Mouse (Mus musculus): Measurements from ENCODE around the gene Gss. TPM values are rescaled to one million over a fixed set of nuclear protein-coding genes. Genes with fewer than 3 reads are reported as not detected.

Gene Gss
- polyA plus RNA-seq, 1 experiment from 2014 or later: 17.0 TPM

- Histone ChIP-seq H3K27me3 (replicated peaks; ENCODE audit: control insufficient read depth, insufficient read depth, low read length) (no peaks in the 10 kb centered on the region), H3K4me2 (ENCODE audit: low read length) (no peak overlapping the region), H3K36me3 (ENCODE audit: control insufficient read depth, insufficient read depth, low read length) (no peaks in the 10 kb centered on the region), H3K9me3 (replicated peaks; ENCODE audit: control insufficient read depth, low read length) (no peaks in the 10 kb centered on the region), H3K4me1 (ENCODE audit: control insufficient read depth, insufficient read depth, low read length) (no peaks in the 10 kb centered on the region), H3K4me3 (ENCODE audit: low read depth, low read length) (no peak overlapping the region), H3K9ac (ENCODE audit: low read length) (no peak overlapping the region), H3K27ac (ENCODE audit: low read depth, low read length) (no peak overlapping the region)
- ATAC-seq (no peak), DNase-seq (ENCODE audit: low spot score) (peak; percentile 33)
- 69% methylated on average over 4 of the region's 4 CpGs for WGBS
These were observed 17.9 kb downstream of the Gss start for GRCm38 (mm10) chr2:155574700-155575099.

- Histone ChIP-seq H3K9me3 (replicated peaks; ENCODE audit: control insufficient read depth, low read length) (no peaks in the 10 kb centered on the region), H3K27ac (ENCODE audit: low read depth, low read length) (no peak overlapping the region), H3K36me3 (ENCODE audit: control insufficient read depth, insufficient read depth, low read length) (no peaks in the 10 kb centered on the region), H3K9ac (ENCODE audit: low read length) (no peak overlapping the region), H3K27me3 (replicated peaks; ENCODE audit: control insufficient read depth, insufficient read depth, low read length) (no peaks in the 10 kb centered on the region), H3K4me1 (ENCODE audit: control insufficient read depth, insufficient read depth, low read length) (no peaks in the 10 kb centered on the region; the same call in 1 of the 2 replicates), H3K4me3 (ENCODE audit: low read depth, low read length) (no peak overlapping the region), H3K4me2 (ENCODE audit: low read length) (no peak overlapping the region)
- WGBS: 83% methylated on average over 7 of the region's 7 CpGs
- ATAC-seq (no peak), DNase-seq (ENCODE audit: low spot score) (peak; percentile 7)
These were observed 18.6 kb downstream of the Gss start for GRCm38 (mm10) chr2:155573996-155574395.

GRCm38 (mm10) chr2:155573001-155573400, 19.6 kb downstream of the Gss start:
- Histone ChIP-seq H3K9ac (ENCODE audit: low read length) (no peak overlapping the region), H3K4me2 (ENCODE audit: low read length) (no peak overlapping the region), H3K9me3 (replicated peaks; ENCODE audit: control insufficient read depth, low read length) (no peaks in the 10 kb centered on the region), H3K27me3 (replicated peaks; ENCODE audit: control insufficient read depth, insufficient read depth, low read length) (no peaks in the 10 kb centered on the region), H3K4me1 (ENCODE audit: control insufficient read depth, insufficient read depth, low read length) (no peaks in the 10 kb centered on the region; the same call in 1 of the 2 replicates), H3K4me3 (ENCODE audit: low read depth, low read length) (no peak overlapping the region), H3K27ac (ENCODE audit: low read depth, low read length) (no peak overlapping the region), H3K36me3 (ENCODE audit: control insufficient read depth, insufficient read depth, low read length) (no peaks in the 10 kb centered on the region)
- ATAC-seq: no peak
- 94% methylated on average over 9 of the region's 9 CpGs for WGBS
- no peak for DNase-seq (ENCODE audit: low spot score)

- no peak overlapping the region for H3K9ac ChIP-seq (ENCODE audit: low read length)
- no peak overlapping the region for H3K4me3 ChIP-seq (ENCODE audit: low read depth, low read length)
- no peaks in the 10 kb centered on the region; the same call in 1 of the 2 replicates for H3K4me1 ChIP-seq (ENCODE audit: control insufficient read depth, insufficient read depth, low read length)
- 5% methylated on average over 3 of the region's 3 CpGs for WGBS
- no peaks in the 10 kb centered on the region for H3K27me3 ChIP-seq (replicated peaks; ENCODE audit: control insufficient read depth, insufficient read depth, low read length)
- no peaks in the 10 kb centered on the region for H3K9me3 ChIP-seq (replicated peaks; ENCODE audit: control insufficient read depth, low read length)
- DNase-seq (ENCODE audit: low spot score): no peak
- H3K4me2 ChIP-seq (ENCODE audit: low read length): no peak overlapping the region
- H3K27ac ChIP-seq (ENCODE audit: low read depth, low read length): no peak overlapping the region
- no peaks in the 10 kb centered on the region for H3K36me3 ChIP-seq (ENCODE audit: control insufficient read depth, insufficient read depth, low read length)
- ATAC-seq: no peak
These were observed 23.3 kb downstream of the Gss start for GRCm38 (mm10) chr2:155569223-155569807.

- no peaks in the 10 kb centered on the region for H3K36me3 ChIP-seq (ENCODE audit: control insufficient read depth, insufficient read depth, low read length)
- DNase-seq (ENCODE audit: low spot score) (no peak), ATAC-seq (no peak)
- H3K9ac ChIP-seq (ENCODE audit: low read length): no peak overlapping the region
- no peaks in the 10 kb centered on the region for H3K9me3 ChIP-seq (replicated peaks; ENCODE audit: control insufficient read depth, low read length)
- no peaks in the 10 kb centered on the region for H3K27me3 ChIP-seq (replicated peaks; ENCODE audit: control insufficient read depth, insufficient read depth, low read length)
- no peak overlapping the region for H3K4me2 ChIP-seq (ENCODE audit: low read length)
- H3K27ac ChIP-seq (ENCODE audit: low read depth, low read length): no peak overlapping the region
- 90% methylated on average over 5 of the region's 5 CpGs for WGBS
- H3K4me1 ChIP-seq (ENCODE audit: control insufficient read depth, insufficient read depth, low read length): no peaks in the 10 kb centered on the region; the same call in 1 of the 2 replicates
- no peak overlapping the region for H3K4me3 ChIP-seq (ENCODE audit: low read depth, low read length)
These were observed 24.9 kb downstream of the Gss start for GRCm38 (mm10) chr2:155567751-155568150.

- Histone ChIP-seq H3K9me3 (replicated peaks; ENCODE audit: control insufficient read depth, low read length) (no peaks in the 10 kb centered on the region), H3K27me3 (replicated peaks; ENCODE audit: control insufficient read depth, insufficient read depth, low read length) (no peaks in the 10 kb centered on the region), H3K4me3 (ENCODE audit: low read depth, low read length) (no peak overlapping the region), H3K4me2 (ENCODE audit: low read length) (no peak overlapping the region), H3K9ac (ENCODE audit: low read length) (no peak overlapping the region), H3K27ac (ENCODE audit: low read depth, low read length) (no peak overlapping the region), H3K36me3 (ENCODE audit: control insufficient read depth, insufficient read depth, low read length) (0 out of 2 replicates have a peak, but pooled peaks cover 2% of the 10 kb centered on the region), H3K4me1 (ENCODE audit: control insufficient read depth, insufficient read depth, low read length) (no peaks in the 10 kb centered on the region)
- ATAC-seq: no peak
- no peak for DNase-seq (ENCODE audit: low spot score)
- WGBS: 77% methylated on average over 4 of the region's 4 CpGs
These were observed 29.7 kb downstream of the Gss start for GRCm38 (mm10) chr2:155562934-155563333.

- Histone ChIP-seq H3K9me3 (replicated peaks; ENCODE audit: control insufficient read depth, low read length) (no peaks in the 10 kb centered on the region), H3K4me2 (ENCODE audit: low read length) (no peak overlapping the region), H3K27me3 (replicated peaks; ENCODE audit: control insufficient read depth, insufficient read depth, low read length) (no peaks in the 10 kb centered on the region), H3K36me3 (ENCODE audit: control insufficient read depth, insufficient read depth, low read length) (0 out of 2 replicates have a peak, but pooled peaks cover 2% of the 10 kb centered on the region), H3K9ac (ENCODE audit: low read length) (no peak overlapping the region), H3K4me3 (ENCODE audit: low read depth, low read length) (no peak overlapping the region), H3K4me1 (ENCODE audit: control insufficient read depth, insufficient read depth, low read length) (no peaks in the 10 kb centered on the region), H3K27ac (ENCODE audit: low read depth, low read length) (no peak overlapping the region)
- no peak for DNase-seq (ENCODE audit: low spot score)
- no peak for ATAC-seq
- WGBS: 48% methylated on average over 1 of the region's 1 CpGs
These were observed 30.4 kb downstream of the Gss start for GRCm38 (mm10) chr2:155562209-155562608.

- H3K9ac ChIP-seq (ENCODE audit: low read length): no peak overlapping the region
- H3K4me3 ChIP-seq (ENCODE audit: low read depth, low read length): no peak overlapping the region
- H3K9me3 ChIP-seq (replicated peaks; ENCODE audit: control insufficient read depth, low read length): no peaks in the 10 kb centered on the region
- H3K4me1 ChIP-seq (ENCODE audit: control insufficient read depth, insufficient read depth, low read length): no peaks in the 10 kb centered on the region
- no peaks in the 10 kb centered on the region for H3K27me3 ChIP-seq (replicated peaks; ENCODE audit: control insufficient read depth, insufficient read depth, low read length)
- ATAC-seq (no peak), DNase-seq (ENCODE audit: low spot score) (no peak)
- WGBS: 88% methylated on average over 2 of the region's 2 CpGs
- H3K36me3 ChIP-seq (ENCODE audit: control insufficient read depth, insufficient read depth, low read length): no peaks in the 10 kb centered on the region
- H3K4me2 ChIP-seq (ENCODE audit: low read length): no peak overlapping the region
- no peak overlapping the region for H3K27ac ChIP-seq (ENCODE audit: low read depth, low read length)
These were observed 38.1 kb downstream of the Gss start for GRCm38 (mm10) chr2:155554426-155554985.

- H3K9me3 ChIP-seq (replicated peaks; ENCODE audit: control insufficient read depth, low read length): no peaks in the 10 kb centered on the region
- ATAC-seq: no peak
- DNase-seq (ENCODE audit: low spot score): no peak
- H3K4me2 ChIP-seq (ENCODE audit: low read length): no peak overlapping the region
- H3K27ac ChIP-seq (ENCODE audit: low read depth, low read length): no peak overlapping the region
- no peaks in the 10 kb centered on the region for H3K4me1 ChIP-seq (ENCODE audit: control insufficient read depth, insufficient read depth, low read length)
- no peaks in the 10 kb centered on the region for H3K27me3 ChIP-seq (replicated peaks; ENCODE audit: control insufficient read depth, insufficient read depth, low read length)
- no peak overlapping the region for H3K9ac ChIP-seq (ENCODE audit: low read length)
- H3K4me3 ChIP-seq (ENCODE audit: low read depth, low read length): no peak overlapping the region
- no peaks in the 10 kb centered on the region for H3K36me3 ChIP-seq (ENCODE audit: control insufficient read depth, insufficient read depth, low read length)
These were observed 39.7 kb downstream of the Gss start for GRCm38 (mm10) chr2:155552949-155553354.
